Comparison of ENCODE assay signal across 8 mouse cellular contexts in the genomic region with DNA sequence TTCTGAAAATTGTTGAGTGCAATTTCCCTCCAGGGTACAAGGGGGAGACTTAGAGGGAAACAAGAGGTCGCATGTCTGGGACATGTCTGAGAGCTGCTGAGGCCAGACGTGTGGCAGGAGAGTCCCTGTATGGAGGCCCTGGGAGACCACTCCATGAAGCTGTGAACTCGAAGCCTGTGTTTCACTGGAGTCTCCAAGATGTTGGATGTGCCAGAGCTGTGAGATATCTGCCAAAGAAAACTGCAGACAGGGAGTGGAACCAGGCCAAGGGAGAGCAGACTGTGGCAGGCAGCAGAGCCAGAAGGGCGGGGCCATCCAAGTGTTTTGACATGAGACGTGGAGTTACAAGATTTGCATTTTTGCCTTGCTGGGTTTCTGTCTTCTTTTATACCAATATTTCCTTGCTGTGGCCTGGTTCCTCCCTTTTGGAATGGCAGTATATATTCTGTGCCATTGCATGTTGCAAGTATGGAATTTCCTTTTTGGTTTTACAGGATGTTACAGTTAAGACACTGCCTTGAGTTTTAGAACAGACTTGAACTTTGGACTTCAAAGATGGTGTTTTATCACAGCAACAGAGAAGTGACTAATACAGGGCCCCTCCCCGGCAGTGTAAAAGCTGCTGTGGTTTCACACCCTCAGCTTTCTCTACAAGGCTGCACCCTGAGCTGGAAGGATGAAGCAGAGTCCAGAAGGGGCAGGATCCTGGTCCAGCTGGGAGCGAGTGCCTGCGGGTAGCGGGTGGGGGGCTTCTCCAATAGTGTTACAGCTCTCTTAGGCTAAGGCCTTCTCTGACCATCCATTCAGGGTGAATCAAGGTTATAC.
DNase-seq lines count a peak whose midpoint lies in the region; ATAC-seq and TF ChIP-seq lines count a peak whose summit lies in the region.

No protein-coding gene starts in this region.

- H3K27ac ChIP-seq in left cerebral cortex, adult 2 months, result no peak overlapping the region
- H3K27ac ChIP-seq in embryonic facial prominence, embryonic 13.5 days, result peak overlapping the region; percentile 57
- peak overlapping the region in 1 of 2 experiments; percentile 33; a peak in 1 of 4 replicates for H3K27ac ChIP-seq in heart, embryonic 14.5 days (replicated peaks in 1 of 2; ENCODE audit: control insufficient read depth in 1 of 2, insufficient read depth in 1 of 2, low read depth in 2 of 2, low read length in 2 of 2)

- 53% methylated on average over 9 of the region's 9 CpGs for WGBS in embryonic facial prominence, embryonic 13.5 days
- 53% methylated on average over 9 of the region's 9 CpGs for WGBS in heart, embryonic 14.5 days
- WGBS in large intestine, adult 2 months, result 24% methylated on average over 9 of the region's 9 CpGs

- no peaks in the 10 kb centered on the region for H3K9me3 ChIP-seq in embryonic facial prominence, embryonic 13.5 days
- H3K9me3 ChIP-seq in heart, embryonic 14.5 days (ENCODE audit: control insufficient read depth, low read length), result 0 out of 2 replicates have a peak, but pooled peaks cover 6% of the 10 kb centered on the region

- no peak overlapping the region for H3K4me2 ChIP-seq in embryonic facial prominence, embryonic 13.5 days
- no peak overlapping the region for H3K4me2 ChIP-seq in heart, embryonic 14.5 days (ENCODE audit: low read length)

- TF ChIP-seq CTCF in left cerebral cortex, adult 2 months (IDR thresholded peaks at IDR 0.05), result no peak

- no peaks in the 10 kb centered on the region for H3K36me3 ChIP-seq in embryonic facial prominence, embryonic 13.5 days
- no peaks in the 10 kb centered on the region for H3K36me3 ChIP-seq in heart, embryonic 14.5 days (ENCODE audit: control insufficient read depth, insufficient read depth, low read length)

- intact Hi-C loops in left cerebral cortex, postnatal 10 days (cut with DNase I), result loop anchor here (10.0 kb wide), 2 partner anchors 484 to 724 kb away; no protein-coding TSS in a partner anchor
- intact Hi-C loops in left cerebral cortex, adult 2 months (cut with DNase I), result no loop called here

- ATAC-seq in embryonic facial prominence, embryonic 13.5 days (ENCODE audit: insufficient number of reproducible peaks, insufficient read depth, low FRiP score, low TSS enrichment, low read depth), result 0 out of 2 replicates have a peak, but pooled peaks have one; percentile 37
- ATAC-seq in heart, embryonic 14.5 days (ENCODE audit: insufficient number of reproducible peaks, insufficient read depth, low FRiP score, low read depth), result peak; percentile 71
- ATAC-seq in megakaryocyte progenitor cell, adult 5-6 weeks (replicated peaks; ENCODE audit: poor library complexity), result no peak

- peaks cover 23% of the 10 kb centered on the region for H3K4me1 ChIP-seq in embryonic facial prominence, embryonic 13.5 days
- peaks cover 4 to 6% of the 10 kb centered on the region in 2 experiments; a peak in 2 of 4 replicates for H3K4me1 ChIP-seq in heart, embryonic 14.5 days (ENCODE audit: control insufficient read depth in 2 of 2, insufficient read depth in 2 of 2, low read length in 2 of 2)

- no peak overlapping the region for H3K9ac ChIP-seq in embryonic facial prominence, embryonic 13.5 days
- H3K9ac ChIP-seq in heart, embryonic 14.5 days (ENCODE audit: low read length), result no peak overlapping the region

- H3K27me3 ChIP-seq in embryonic facial prominence, embryonic 13.5 days, result no peaks in the 10 kb centered on the region
- H3K27me3 ChIP-seq in heart, embryonic 14.5 days (ENCODE audit: control insufficient read depth, insufficient read depth, low read length), result peaks cover 19% of the 10 kb centered on the region; the same call in 1 of the 2 replicates

- no peak overlapping the region for H3K4me3 ChIP-seq in left cerebral cortex, adult 2 months
- no peak overlapping the region for H3K4me3 ChIP-seq in embryonic facial prominence, embryonic 13.5 days
- H3K4me3 ChIP-seq in heart, embryonic 14.5 days (ENCODE audit: control insufficient read depth in 1 of 2, insufficient read depth in 1 of 2, low read depth in 1 of 2, low read length in 2 of 2), result no peak overlapping the region

- peak; percentile 66 to 78 for DNase-seq in left cerebral cortex, postnatal 10 days (ENCODE audit: extremely low spot score in 1 of 2, low spot score in 2 of 2)
- no peak for DNase-seq in left cerebral cortex, adult 2 months (ENCODE audit: extremely low spot score in 1 of 2, low spot score in 2 of 2)
- peak; percentile 76 for DNase-seq in large intestine, adult 2 months (ENCODE audit: low read depth, low spot score)
- peak; percentile 42 for DNase-seq in ovary, postnatal 10 days (ENCODE audit: low spot score)
- DNase-seq in thymus, postnatal 25 days, result no peak

Comparison
In these comparisons a context has a peak if more than half of its experiments do, and no peak if none do; other contexts are left out.
1. DNase-seq: peak in left cerebral cortex, postnatal 10 days (2 of 2), large intestine, adult 2 months (single experiment) and ovary, postnatal 10 days (single experiment); none in left cerebral cortex, adult 2 months (0 of 2) and thymus, postnatal 25 days (single experiment).